Mouse (Mus musculus) kidney, adult 18-20 months (tissue): ENCODE measurements around the gene Leprot.

Experiments
- DNase-seq: peaks from one replicate; pipeline ENCODE4 v3.0.0; 2021

The Leprot gene

DNA sequence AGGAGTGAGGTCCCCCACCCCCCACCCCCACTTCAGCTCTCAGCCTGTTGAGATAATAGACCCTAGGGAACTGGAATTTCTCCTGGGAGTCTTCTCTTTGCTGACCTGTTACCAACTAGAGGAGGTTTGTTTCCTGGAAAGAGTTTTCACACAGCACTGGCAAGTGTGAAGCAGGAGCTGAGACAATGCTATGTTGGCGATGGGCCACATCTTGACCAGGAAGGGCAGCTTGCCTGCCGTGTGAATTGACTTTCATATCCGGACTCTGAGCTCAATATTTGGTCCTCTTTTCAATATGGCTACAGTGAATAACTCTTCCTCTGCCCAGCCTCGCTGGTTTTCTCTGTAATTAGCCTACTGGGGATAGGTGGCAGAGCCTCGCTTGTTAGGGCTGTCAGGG lies 21.6 kb downstream of the Leprot start:
- no peak for DNase-seq

GRCm38 (mm10) chr4:101669811-101670210 lies 22.3 kb downstream of the Leprot start:
- no peak for DNase-seq

- no peak for DNase-seq
Observed at GRCm38 (mm10) chr4:101674790-101675189, 27.3 kb downstream of the Leprot start.

DNA sequence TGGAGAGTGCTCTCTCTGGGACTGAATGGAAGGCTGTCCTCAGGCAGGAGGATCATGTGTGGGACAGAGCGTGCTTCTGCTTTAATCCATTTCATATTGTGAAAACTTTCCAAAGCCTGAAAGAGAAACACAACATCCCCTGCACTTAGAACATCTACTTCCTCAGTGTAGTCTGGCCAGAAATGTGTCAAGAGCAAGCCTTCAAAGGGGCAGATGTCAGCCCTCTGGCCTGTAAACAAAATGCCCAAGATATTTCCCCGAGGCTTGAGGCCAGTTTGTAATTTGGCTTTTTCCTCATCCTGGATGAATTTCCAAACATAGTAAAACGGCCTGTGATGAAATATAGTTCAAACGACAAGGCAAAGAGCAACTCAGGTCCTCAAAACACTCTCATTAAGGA lies 28.2 kb downstream of the Leprot start:
- DNase-seq, result peak; percentile 40

DNA sequence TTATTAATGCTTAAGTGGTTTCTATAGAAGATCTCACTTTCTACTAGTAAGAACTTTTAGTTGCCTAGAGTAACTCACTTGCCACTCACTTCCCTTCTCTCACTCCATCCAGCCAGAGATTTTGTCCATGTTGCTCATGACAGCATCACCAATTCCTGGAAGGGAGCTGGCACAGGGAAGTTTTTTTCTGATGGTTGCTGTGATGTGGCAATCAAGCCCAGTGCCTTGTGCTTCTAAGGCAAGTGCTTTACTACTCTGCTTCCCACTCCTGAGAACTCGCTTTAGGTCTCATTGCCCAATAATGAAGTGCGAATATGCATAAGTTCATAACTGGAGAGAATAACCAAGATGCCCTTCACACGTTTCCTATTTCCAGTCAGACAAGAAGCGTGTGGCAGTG lies 35.1 kb downstream of the Leprot start:
- DNase-seq, result no peak

- DNase-seq, result no peak
Observed at GRCm38 (mm10) chr4:101683086-101683485, 35.6 kb downstream of the Leprot start.

- no peak for DNase-seq
Observed at GRCm38 (mm10) chr4:101684821-101685220, 37.3 kb downstream of the Leprot start.

- DNase-seq, result no peak
Observed at GRCm38 (mm10) chr4:101686227-101686810, 38.8 kb downstream of the Leprot start.

DNA sequence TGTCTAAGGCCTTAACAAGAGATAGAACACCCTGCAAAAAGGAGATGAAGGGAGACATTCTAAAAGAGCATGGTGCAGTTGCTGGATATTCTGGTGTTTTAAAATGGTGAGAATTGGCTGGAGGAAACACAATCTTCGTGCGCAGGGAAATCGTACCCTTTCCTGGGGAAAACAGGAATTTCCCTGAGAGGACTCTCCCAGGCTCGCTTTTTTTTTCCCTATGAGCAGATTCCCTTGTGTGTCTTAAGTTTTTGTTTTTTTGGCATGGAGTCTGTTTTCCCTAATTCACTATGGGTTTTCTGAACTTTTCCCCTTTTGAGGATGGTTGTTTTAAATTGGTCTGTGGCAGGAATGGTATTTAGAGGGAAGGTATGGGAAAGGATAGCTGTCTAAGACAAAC lies 41.7 kb downstream of the Leprot start:
- DNase-seq, result no peak

GRCm38 (mm10) chr4:101689645-101690044 lies 42.1 kb downstream of the Leprot start:
- no peak for DNase-seq

- DNase-seq, result no peak
Observed at GRCm38 (mm10) chr4:101692892-101693291, 45.4 kb downstream of the Leprot start.

GRCm38 (mm10) chr4:101694529-101694928 lies 47.0 kb downstream of the Leprot start:
- no peak for DNase-seq

- no peak for DNase-seq
Observed at GRCm38 (mm10) chr4:101697236-101697635, 49.7 kb downstream of the Leprot start.

DNA sequence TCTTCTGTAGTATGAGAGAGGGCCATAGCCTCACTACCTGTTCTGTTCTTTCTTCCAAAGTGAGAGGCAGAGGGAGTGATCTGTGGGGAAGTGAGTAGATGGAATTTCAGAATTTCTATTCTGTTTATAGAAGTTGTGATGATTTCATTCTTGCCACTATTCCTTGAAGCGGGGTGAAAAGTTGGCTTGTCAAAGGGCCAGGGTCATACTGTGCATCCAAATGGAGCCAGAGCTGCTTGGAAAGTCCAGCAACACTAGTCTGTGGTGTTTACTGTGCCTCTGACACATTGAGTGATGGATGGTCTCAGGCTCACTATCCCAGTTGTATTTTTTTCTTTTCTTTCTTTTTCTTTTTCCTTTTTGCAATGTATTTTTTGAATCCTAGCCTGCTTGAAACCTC lies 51.9 kb downstream of the Leprot start:
- no peak for DNase-seq

DNA sequence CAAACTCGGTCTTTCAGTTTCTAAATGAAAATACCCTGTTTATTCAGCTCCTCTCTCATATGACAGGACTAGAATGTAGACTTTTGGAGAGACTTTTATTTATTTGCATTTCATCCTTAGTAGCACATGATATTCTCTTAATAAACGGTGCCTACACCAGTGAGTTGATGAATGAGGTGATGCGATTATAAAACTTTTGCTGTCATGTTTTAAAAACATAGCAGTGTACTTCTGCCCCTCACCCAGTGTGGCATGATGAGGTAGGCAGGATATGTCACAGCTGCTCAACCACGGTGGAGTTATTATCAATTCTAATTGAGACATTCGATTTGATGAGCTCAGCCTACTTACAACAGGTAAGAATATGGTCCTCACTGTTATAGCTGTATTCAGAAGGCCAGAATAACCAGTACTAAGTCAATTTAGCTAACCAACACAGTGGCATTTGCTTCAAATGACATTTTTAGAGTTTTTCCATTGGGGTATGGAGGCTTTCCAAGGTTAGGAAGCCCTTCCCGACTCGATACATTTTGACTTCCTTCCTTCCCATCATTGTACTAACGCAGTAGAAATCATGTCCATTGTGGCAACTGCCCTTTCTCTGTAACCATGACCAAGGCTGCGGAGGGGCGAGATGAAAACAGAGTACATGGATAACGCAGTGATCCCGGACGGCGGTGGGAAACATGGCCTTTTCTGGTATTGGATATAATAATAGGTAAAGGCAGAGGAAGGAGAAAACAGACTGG lies 53.5 kb downstream of the Leprot start:
- no peak for DNase-seq

DNA sequence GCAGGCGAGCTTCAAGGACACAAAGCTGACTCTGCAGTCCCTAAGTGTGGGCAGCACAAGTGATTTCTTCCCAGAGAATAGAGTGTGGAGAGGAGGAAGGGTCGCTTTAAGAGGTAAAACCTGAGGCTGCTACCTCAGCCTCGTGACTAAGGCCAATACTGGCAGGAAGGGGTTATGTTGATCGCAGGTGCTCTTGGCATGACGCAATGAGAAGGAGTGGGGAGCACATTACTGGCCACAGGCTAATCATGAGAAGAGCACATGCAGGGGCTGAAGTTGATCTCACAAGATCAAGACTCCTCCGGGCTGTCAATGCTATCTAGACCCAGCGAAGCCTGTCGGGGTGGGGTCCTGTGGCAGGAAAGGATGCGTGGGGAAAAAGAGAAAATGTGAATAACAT lies 57.8 kb downstream of the Leprot start:
- DNase-seq, result no peak

- no peak for DNase-seq
Observed at GRCm38 (mm10) chr4:101707234-101707633, 59.7 kb downstream of the Leprot start.

DNA sequence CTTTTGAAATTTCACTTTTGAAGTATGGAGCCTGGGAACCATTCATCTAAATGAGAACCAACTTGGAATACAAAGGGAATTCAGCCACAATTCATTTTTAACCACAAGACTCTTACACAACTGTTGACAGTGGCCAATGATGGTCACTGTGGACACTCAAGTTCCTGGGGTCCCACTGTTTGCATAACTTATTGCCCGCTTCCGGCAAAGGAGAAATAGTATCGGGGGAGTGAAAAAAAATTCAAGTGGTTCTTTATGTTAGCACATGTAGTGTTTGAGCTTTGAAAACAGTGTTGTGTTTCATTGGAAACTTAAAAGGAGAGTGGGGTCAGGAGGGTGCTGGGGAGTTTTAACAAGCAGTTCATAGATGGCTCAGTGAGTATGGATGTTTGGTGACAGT lies 60.4 kb downstream of the Leprot start:
- no peak for DNase-seq
